Mouse (Mus musculus): ENCODE measurements around the gene Toe1.
"Not testable (repeated sequence)": the region's sequence is repeated elsewhere in the genome, so short reads cannot be mapped to it uniquely, and the experiment has no call there.

Toe1 gene

DNA sequence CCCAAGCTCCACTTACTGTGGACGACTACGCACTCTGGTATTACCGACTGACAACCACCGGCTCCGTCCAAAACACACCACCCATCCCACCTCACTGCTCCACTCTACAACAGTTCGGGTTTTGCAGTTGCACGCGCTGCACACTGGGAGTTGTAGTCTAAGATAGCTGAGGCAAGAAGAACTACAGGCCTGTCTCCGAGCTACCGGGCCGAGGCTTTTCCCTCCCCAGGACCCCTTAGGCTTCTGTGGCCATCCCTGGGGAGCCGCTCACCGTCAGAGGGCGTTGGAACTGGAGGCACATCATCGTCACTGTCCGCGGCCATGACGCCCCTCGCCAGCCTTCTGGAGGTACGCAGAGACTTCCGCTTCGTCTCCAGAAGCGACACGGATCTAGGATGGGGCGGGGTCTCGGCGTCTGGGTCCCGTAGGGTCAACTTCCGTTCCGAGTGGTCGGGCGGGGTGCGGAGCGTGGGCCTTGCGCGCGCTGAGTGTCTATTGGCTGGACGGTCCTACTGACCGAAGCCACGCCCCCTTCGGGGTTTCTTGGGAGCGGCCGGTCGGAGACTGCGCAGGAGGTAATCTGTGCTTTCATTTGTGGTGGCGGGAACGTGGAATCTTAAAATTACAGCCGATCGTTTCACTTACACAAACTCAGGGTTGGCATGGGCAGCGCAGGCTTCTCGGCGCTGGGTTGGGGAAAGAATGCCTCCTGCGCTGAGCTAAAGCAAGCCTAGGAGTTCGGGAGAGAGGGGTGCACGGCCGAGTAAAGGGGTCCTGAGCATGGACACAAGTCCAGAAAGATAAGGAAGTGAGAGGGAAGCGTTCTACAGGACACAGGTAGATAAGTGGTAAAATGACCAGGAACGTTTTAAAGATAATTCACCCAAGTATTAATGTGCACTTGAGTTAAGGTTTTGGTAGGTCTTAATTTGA, at the start of gene Toe1, which contains the start of gene Mutyh:
Gene Toe1, minus strand, starts transcription at position 444 of the 933 bp plus-strand sequence.
Gene Mutyh, plus strand, starts transcription at position 527 of the 933 bp plus-strand sequence.
- ATAC-seq (ENCODE audit: low TSS enrichment), result peak; percentile 95

DNA sequence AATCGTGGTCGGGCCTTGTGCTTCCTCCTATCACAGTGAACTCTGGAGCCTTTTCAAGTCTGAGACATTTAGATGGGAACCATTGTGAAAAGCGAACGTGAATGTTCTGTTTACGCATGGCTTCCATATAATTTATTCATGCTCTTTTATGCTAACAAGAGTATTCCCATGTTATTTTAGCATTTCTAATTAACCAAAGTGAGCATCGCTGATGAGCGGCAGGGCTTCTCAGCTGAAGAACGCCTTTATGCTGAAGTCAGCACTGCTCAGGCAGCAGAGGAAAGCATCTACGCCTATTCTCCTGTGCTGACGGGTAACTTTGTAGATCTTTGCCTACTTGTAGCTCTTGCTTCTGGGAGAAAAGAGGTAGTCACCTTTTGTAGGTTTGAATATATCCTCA, 49.8 kb upstream of the Toe1 start:
- ATAC-seq (ENCODE audit: low TSS enrichment), result no peak

DNA sequence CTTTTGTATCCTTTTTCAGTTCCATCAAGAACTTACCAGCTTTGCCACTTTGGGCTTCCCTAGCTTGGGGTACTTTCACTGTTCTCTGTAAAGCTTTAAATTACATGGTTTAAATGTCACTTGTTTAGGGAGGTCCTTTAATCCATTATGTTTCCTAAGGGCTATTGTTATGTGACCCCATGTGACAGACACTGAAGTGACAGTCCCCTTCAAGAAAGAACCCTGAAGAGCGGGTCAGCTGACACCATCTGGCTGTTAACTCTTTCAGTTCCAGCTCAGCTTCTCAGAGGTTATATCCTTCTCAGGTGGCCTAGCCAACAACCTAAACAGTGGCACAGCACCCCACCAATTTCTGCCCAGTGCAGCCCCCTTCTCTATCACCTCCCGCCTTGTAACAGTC, 46.8 kb upstream of the Toe1 start:
- no peak for ATAC-seq (ENCODE audit: low TSS enrichment)

DNA sequence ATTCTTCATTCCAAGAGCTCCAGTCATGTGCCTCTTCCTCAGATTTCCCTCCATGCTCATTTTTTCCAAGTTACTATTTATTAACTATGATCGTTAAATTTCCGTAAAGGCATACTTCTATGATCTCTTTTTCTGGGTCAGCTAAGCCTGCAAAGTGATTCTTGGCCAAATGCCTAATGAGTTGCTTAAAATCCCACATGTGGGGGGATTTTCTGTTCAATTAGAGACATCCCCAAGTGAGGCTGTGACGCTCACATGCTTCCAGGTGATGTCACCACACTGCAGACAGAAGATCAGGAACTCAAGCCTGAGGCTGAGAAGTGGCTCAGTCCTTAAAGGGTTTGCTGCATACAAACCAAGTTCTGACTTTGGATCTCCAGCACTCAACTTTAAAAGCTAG, 42.5 kb upstream of the Toe1 start:
- ATAC-seq (ENCODE audit: low TSS enrichment), result no peak

DNA sequence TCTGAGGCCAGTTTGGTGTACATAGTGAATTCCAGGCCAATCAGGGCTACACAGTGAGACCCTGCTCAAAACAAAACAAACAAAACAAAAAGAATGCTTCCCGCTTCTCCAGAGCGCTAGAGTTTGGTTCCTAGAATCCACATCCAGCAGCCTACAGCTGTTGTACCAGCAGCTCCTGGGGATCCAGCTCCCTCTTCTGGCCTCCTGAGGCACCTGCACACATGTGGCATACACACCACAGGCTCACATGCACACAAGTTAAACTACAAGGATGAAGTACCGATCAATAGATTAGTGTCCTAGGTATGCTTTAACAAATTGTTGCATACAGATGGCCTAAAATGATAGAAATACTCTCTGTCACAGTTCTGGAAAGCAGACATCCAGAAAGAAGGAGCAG, 36.9 kb upstream of the Toe1 start:
- no peak for ATAC-seq (ENCODE audit: low TSS enrichment)

DNA sequence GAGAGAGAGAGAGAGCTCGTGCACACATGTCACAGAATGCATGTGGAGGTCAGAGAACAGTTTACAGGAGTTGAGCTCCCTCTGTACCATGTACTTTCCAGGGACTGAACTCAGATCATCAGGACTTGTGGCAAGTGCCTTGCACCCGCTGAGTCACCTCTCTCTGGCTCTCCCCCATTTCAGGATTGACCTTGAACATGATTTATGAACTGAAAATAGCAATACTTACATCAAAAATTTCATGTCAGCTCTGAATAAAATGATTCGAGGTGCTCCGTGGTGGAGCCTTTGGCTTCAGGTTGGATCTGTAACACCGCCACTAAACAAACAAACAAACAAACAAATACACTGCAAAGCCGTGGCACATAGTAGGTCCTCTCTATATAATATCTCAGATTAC, 33.4 kb upstream of the Toe1 start:
- no peak for ATAC-seq (ENCODE audit: low TSS enrichment)

DNA sequence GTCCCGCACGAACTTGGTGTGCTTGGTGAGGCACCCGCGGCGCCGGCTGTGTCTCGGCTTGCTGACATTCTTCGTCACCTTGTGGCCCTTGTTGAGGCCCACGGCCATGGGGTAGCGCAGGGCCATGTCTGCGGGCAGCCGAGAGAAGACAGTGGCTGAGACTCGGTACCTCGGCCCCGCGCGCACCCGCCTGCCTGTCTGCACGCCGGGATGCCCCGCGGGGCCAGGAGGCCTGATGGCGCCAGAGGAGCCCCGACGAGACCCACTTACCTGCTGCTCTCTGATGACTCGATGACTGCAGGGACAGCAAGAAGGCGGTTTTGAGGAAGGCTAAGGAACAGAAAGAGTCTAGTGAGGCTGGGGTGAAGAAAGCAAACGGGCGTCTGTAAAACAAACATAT, 32.7 kb upstream of the Toe1 start:
- not testable (repeated sequence) for ATAC-seq (ENCODE audit: low TSS enrichment)

DNA sequence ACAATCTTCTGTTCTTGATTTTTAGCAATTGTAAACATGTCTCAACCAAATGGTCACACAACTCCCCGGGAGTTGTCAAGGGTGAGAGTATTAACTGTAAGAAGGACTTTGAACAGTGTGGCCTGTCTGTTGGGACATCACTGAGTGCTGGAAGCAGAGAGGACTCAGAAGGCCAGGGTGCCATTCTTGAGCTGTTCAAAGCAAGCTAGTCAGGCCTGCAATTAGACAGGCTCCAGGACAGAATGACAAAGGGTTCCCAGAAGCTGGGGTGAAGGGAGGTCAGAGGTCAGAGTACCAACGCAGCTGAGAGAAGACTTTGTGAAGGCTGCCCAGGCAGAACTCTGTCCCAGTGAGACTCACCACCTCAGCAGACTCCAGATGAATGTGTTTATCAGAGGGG, 31.6 kb upstream of the Toe1 start:
- no peak for ATAC-seq (ENCODE audit: low TSS enrichment)

DNA sequence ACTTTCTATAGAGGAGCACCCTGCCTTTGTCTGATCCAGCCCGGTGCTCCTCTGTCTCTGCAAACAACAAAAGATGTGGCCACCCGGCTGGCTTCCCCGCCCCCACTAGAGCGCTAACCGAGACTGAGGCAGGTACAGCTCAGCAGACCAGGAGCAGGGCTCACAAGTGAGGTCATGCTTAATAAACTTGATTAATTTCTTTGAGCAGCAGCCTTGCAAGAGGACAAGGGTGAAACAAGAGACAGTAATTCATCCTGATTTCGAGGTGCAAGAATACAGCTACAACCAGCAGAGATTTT, 22.6 kb upstream of the Toe1 start:
- no peak for ATAC-seq (ENCODE audit: low TSS enrichment)

DNA sequence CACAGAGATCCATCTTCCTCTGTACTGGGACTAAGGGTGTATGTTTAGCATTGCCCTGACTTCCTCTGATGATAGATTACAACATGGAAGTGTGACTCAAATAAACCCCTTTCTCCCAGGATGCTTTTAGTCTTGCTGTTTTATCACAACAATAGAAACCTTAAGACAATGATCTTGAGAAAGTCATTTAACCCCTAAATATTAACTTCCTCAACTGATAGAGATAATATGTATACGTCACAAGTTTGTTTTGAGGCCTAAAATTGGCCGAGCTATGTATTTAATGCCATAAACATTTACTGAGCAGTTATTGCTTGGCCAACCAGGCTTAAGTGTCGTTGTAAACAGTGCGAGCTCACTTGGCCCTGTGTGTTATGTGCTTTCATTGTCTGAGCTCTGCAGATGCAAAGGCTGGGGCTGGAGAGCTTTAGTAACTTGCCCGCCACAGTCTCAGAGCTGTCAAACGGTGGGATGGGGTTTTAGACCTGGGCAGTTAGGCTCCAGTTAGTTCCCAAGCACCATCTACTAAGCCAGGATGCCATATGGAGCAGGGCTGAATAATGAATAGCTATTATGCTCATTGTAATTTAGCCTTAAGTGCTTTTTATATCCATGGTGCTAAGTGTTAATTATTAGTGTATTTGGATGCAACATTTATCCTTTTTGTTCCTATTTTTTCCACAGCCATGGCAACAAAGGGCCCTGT, 22.1 kb upstream of the Toe1 start:
- ATAC-seq (ENCODE audit: low TSS enrichment), result no peak

DNA sequence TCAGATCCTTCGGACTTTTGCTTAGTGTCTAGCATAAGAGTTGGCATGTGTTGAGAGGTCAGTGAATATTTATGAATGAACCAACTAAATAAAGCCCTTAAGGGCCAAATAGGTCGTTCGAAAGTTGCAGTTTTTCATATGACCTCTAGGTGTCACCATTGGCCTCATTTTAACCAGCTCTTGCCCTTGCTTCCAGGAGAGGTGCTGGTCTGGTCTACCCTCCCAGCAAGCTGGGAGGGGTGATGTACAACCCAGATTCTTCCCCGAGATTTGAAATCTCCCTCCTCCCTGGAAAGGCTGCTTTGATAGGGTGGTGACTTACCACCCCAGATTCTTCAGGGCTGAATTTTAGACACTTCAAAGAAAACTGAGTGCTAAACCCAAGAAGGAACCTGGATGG, 20.4 kb upstream of the Toe1 start:
- ATAC-seq (ENCODE audit: low TSS enrichment), result peak; percentile 50; the same call in 1 of the 2 replicates

DNA sequence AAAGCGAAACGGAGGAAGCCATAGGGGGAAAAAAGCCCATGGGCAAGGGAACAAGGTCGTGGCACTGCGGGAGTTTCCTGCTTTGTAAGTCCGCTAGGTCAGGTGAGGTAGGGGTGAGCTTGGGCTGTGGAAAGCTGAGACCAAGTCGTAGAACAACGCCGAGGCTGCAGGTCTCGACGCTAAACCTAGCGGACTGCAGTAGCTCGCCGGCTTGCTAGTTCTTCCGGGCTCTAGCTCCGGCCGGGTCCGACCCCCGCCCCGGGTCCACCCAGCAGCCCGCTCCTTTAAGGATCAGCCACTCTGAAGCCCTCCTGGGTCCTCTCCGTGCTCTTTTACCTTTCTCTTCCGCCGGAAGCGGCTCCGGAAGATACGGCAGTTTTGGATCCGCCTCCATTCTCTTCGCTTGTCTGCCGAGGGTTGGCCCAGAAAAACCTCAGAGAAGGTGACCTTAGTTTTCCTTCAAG, 17.1 kb upstream of the Toe1 start:
- ATAC-seq (ENCODE audit: low TSS enrichment), result peak; percentile 89

DNA sequence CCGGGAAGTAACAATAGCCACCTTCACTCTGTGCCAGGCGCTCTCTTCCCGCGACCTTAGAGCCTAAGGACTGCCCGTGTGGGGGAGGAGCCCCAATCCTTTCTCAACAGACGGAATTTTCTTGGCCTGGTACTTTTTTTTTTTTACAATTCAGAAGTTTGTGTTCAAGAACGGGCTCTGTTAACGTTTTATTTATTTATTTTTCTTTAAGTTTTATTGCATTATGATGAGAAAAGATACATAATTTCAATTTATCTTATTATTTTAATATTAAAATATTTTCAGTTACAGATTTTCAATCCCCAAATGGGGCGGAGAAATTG, 14.2 kb upstream of the Toe1 start, which contains the start of gene Hpdl:
Gene Hpdl, minus strand, starts transcription at position 14 of the 323 bp plus-strand sequence.
- no peak for ATAC-seq (ENCODE audit: low TSS enrichment)

DNA sequence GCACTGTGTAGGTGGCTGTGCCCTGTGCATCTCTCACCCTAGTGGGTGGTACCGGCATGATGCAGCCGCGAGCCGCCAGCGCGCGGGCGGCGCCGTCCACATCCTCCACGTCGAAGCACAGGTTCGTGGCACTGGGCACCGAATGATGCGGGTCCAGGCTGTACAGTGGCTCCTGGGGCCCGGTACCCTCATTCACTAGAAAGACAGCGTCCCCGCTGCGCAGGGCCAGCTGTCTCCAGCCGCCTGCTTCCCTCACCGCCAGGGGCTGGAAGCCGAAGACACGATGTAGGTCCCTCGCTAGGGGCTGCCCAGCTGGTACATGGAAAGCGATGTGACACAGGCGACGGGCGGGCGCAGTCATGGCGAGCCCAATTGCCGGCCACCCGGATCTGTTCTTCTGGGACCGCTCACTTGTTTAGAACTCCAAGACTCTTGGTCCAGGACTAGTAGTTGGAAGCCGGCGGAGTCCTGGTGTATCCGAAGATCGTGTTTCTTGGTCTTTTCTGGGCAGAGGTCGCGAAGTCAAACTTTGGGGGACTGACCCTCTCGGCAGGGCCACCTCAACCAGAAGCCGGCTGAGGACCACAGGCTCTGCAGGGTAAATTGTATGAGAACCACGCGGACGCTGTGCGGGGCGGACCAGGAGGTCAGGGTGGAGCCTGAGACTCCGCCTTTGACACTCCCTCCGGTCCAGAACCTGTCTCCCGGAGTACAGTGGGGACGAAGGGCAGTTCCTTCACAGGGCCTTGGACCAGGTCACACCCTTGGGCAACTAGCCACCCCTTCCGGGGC, 13.7 kb upstream of the Toe1 start:
- ATAC-seq (ENCODE audit: low TSS enrichment), result peak; percentile 51

DNA sequence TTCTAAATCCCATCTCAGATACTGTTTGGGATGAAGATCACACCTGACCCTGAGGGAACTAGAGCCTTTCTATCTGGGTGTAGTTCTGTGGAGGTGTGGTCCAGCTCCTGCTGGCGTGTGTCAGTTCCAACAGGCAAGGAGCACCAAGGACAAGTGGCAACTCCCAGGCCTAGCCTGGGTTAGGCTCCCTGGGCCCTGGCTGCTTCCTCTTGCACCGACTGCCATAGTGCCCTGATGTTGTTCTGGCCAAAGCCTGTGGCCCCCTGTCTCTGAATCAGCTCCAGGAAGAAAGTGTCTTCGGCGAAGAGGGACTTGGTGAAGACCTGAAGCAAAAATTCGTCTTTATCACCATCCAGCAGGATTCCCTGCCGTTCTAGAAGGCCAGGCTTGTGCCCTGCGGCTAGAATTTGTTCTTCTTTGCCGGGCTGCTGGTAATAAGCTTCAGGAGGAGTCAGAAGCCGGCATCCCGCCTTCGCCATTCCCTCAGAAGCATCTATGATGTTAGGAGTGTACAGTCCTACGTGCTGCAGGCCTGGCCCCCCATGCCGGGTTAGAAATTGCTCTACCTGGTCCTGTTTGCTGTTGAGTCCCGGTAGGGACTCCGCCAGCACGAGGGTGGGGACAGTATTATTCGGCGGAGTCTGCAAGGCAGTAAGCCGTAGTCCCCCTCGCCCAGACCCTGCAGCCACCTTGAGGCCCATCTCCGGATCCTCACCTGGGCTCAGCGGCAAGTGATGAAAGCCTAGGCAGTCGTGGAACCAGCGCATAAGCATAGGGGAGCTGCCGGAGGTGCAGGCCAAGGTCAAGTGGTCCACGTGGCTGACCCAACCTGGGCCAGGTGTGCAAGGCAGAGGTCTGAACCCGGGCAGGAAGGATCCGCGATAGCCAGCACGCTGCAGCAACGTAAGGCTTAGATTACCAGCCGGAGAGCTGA, 12.8 kb upstream of the Toe1 start:
- no peak for ATAC-seq (ENCODE audit: low TSS enrichment)

DNA sequence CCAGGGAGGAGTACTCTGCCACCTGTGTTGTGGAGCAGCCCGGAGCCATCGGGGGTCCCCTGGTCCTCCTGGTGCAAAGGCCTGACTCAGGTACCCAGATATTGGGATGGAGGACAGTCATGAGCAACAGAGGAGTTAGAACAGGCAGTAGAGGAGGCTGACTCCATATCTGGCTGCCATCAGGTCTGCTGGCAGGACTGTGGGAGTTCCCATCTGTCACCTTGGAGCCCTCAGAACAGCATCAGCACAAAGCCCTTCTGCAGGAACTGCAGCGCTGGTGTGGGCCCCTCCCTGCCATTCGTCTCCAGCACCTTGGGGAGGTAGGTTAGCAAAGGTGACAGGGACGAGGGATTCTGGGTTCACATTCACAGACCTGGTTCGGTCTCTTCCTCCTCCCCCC, 10.0 kb upstream of the Toe1 start:
- ATAC-seq (ENCODE audit: low TSS enrichment), result peak; percentile 60

DNA sequence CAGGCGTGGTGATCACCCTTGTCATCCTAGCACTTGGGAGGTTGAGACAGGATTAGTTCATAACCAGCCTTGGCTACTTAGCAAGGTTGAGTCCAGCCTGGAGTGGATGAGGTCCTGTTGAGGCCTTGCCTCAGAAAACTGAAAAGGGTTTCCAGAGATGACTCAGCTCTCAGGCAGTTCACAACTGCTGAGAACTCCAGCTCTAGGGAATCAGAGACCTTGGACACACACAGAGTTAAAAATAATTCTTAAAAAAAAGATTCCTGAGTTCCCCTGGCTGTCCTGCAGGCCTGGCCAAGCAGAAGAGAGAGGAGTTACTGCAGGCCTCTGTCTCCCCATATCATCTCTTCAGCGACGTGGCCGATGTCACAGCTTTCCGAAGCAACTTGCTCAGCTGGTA, 7.8 kb upstream of the Toe1 start:
- ATAC-seq (ENCODE audit: low TSS enrichment), result no peak

DNA sequence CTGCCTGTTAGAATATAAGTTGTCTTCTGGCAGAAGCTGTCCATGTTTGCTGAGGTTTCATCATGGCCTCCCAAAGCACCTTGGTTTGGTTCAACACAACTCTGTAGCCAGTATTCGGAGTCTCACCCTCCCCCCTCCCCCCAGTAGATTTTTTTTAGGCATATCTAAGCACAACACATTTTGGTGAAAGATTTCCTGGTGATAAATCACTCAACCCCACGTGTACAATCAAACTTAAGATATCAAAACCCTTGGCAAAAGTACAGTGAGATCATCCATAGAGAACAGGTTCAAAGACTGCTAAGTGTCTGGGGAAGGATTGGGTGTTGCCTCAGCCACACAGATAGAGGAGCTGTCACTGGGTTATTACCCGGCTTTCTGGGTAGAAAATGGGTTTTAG, 3.6 kb upstream of the Toe1 start:
- no peak for ATAC-seq (ENCODE audit: low TSS enrichment)

DNA sequence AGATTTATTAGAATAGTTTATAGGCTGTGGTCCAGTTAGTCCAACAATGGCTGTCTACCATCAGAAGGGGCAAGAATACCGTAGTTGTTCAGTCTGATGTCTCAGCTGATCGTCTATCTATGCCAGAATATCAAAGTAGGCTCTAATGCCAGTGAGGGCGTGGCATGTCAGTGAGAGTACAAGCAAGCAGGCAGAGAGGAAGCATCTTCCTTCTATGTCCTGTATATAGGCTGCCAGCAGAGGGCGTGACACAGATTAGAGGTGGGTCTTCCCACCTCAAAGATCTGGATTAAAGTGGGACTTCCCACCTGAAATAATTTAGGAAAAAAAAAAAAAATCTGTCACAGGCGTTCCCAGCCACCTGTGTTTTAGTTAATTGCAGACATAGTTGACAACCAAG, 7.5 kb downstream of the Toe1 start:
- peak; percentile 52; the same call in 1 of the 2 replicates for ATAC-seq (ENCODE audit: low TSS enrichment)

DNA sequence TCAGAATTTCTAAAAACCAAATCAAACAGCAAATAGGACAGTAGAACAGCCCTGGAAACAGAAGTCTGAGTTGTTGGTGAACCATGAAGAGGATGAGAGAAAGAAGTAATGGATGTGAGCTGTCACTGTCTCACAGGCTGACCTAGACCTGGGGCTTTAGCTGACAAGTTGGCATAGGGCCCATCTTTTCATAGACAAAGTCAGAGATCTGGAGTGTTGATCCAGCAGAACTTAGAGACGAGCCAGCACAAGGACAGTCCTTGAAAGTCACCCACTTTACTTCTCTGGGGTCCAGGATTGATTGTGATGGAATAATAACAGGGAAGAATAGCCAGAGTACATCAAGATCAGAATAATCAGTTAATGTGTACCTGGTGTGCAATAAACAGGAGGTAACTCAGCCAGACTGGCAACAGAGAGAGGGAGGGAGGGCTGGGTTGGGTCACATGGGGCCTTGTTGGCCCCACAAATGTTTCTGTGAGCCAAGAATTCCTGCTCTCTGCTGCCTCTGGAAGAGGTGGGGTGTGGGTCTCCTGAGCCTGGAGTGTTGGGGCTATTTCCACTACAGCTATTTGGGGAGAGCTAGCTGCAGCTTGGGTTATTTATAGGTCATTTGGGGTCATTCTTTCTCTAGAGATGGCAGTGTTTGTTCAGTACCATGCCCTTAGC, 10.9 kb downstream of the Toe1 start:
- ATAC-seq (ENCODE audit: low TSS enrichment), result no peak

DNA sequence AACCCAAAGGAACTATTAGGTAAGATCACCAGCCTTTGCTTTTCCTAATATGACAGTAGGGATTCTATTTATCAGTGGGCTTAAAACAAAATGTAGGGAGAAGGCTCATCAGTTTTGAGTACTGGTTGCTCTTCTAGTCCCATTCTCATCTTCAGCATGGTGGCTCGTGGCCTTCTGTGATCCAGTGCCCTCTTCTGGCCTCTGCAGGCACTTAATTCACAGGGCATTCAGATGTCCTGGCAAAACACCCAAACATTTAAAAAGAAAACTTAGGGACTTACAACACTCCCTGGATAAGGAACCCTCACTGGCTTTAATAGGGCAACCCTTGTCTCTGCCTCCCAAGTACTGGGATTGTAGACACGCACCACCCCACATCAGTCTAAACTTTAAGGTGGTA, 13.2 kb downstream of the Toe1 start:
- no peak for ATAC-seq (ENCODE audit: low TSS enrichment)
